Mouse (Mus musculus) forebrain, embryonic 16.5 days (tissue): Measurements from ENCODE around the gene Slc38a4. TPM values are rescaled to one million over a fixed set of nuclear protein-coding genes. Genes with fewer than 3 reads are reported as not detected.

Experiments
- ATAC-seq: fragments of 200-750 bp; cut with Nextera tagmentation; 2 replicates; pipeline ENCODE4 v1.8.0; 2017; ENCODE audit warnings: mild to moderate bottlenecking, moderate library complexity
- H3K27ac ChIP-seq: fragments of 300-500 bp; sonication (generic); 2 replicates; pipeline ENCODE4 v1.5.1; 2014; ENCODE audit warnings: low read length, control low read depth
- H3K27me3 ChIP-seq: fragments of 300-500 bp; sonication (generic); replicated peaks from 2 replicates; pipeline ENCODE4 v1.6.1; 2014; ENCODE audit warnings: low read length; ENCODE audit not compliant: control insufficient read depth, insufficient read depth
- H3K36me3 ChIP-seq: fragments of 300-500 bp; sonication (generic); 2 replicates; pipeline ENCODE4 v1.6.1; 2014; ENCODE audit not compliant: control insufficient read depth, insufficient read depth
- H3K4me1 ChIP-seq: fragments of 300-500 bp; sonication (generic); replicated peaks from 2 replicates; pipeline ENCODE4 v1.6.1; 2014; ENCODE audit warnings: low read length; ENCODE audit not compliant: control insufficient read depth, insufficient read depth
- H3K4me2 ChIP-seq: fragments of 300-500 bp; sonication (generic); 2 replicates; pipeline ENCODE4 v1.6.1; 2014; ENCODE audit warnings: mild to moderate bottlenecking, low read length, control low read depth
- H3K4me3 ChIP-seq: fragments of 300-500 bp; sonication (generic); replicated peaks from 2 replicates; pipeline ENCODE4 v1.5.1; 2014; ENCODE audit warnings: mild to moderate bottlenecking, low read length, control low read depth
- H3K9ac ChIP-seq: fragments of 300-500 bp; sonication (generic); replicated peaks from 2 replicates; pipeline ENCODE4 v1.6.1; 2014; ENCODE audit warnings: low read depth, low read length, control low read depth
- H3K9me3 ChIP-seq: fragments of 300-500 bp; sonication (generic); 2 replicates; pipeline ENCODE4 v1.6.1; 2016; ENCODE audit warnings: low read length; ENCODE audit not compliant: control insufficient read depth
- WGBS: fragments of 180-500 bp; shearing (Covaris S2); extraction: QIAGEN DNeasy Blood & Tissue Kit; methylation state at CpG from one replicate; pipeline ENCODE4 v1.1.7; 2014; 5-methylcytosine and 5-hydroxymethylcytosine counted together
- polyA plus RNA-seq: library from polyadenylated mRNA; unstranded; fragments of >200 nt; fragmentation: Nextera tagmentation; extraction: Ambion mirVana; gene quantifications from 2 replicates; pipeline ENCODE4 v1.2.1, GENCODE M21; 2015

The Slc38a4 gene
- polyA plus RNA-seq, 1 experiment from 2014 or later = 3.7 TPM

- no peak for ATAC-seq
- Histone ChIP-seq H3K4me1 (no peaks in the 10 kb centered on the region), H3K27me3 (no peaks in the 10 kb centered on the region), H3K36me3 (no peaks in the 10 kb centered on the region), H3K4me2 (no peak overlapping the region), H3K9ac (no peak overlapping the region), H3K27ac (no peak overlapping the region), H3K4me3 (no peak overlapping the region), H3K9me3 (no peaks in the 10 kb centered on the region)
- 64% methylated on average over 7 of the region's 7 CpGs for WGBS
Measured at GRCm38 (mm10) chr15:97042001-97042491, 13.7 kb downstream of the Slc38a4 start.

GRCm38 (mm10) chr15:97041182-97041581 lies 14.6 kb downstream of the Slc38a4 start:
- no peak overlapping the region for H3K9ac ChIP-seq
- no peak for ATAC-seq
- no peaks in the 10 kb centered on the region for H3K27me3 ChIP-seq
- 88% methylated on average over 9 of the region's 9 CpGs for WGBS
- no peak overlapping the region for H3K4me3 ChIP-seq
- H3K9me3 ChIP-seq = no peaks in the 10 kb centered on the region
- no peaks in the 10 kb centered on the region for H3K4me1 ChIP-seq
- H3K36me3 ChIP-seq = no peaks in the 10 kb centered on the region
- H3K27ac ChIP-seq = no peak overlapping the region
- no peak overlapping the region for H3K4me2 ChIP-seq

- Histone ChIP-seq H3K9me3 (no peaks in the 10 kb centered on the region), H3K36me3 (no peaks in the 10 kb centered on the region), H3K4me3 (no peak overlapping the region), H3K4me2 (no peak overlapping the region), H3K27me3 (no peaks in the 10 kb centered on the region), H3K9ac (no peak overlapping the region), H3K4me1 (no peaks in the 10 kb centered on the region), H3K27ac (no peak overlapping the region)
- 96% methylated on average over 8 of the region's 8 CpGs for WGBS
- ATAC-seq = no peak
Measured at GRCm38 (mm10) chr15:97037710-97038109, 18.0 kb downstream of the Slc38a4 start.

- H3K4me3 ChIP-seq = no peak overlapping the region
- no peaks in the 10 kb centered on the region for H3K9me3 ChIP-seq
- no peaks in the 10 kb centered on the region for H3K4me1 ChIP-seq
- H3K4me2 ChIP-seq = no peak overlapping the region
- no peak overlapping the region for H3K27ac ChIP-seq
- ATAC-seq = no peak
- H3K27me3 ChIP-seq = no peaks in the 10 kb centered on the region
- H3K36me3 ChIP-seq = no peaks in the 10 kb centered on the region
- 91% methylated on average over 6 of the region's 6 CpGs for WGBS
- no peak overlapping the region for H3K9ac ChIP-seq
Measured at GRCm38 (mm10) chr15:97035892-97036291, 19.9 kb downstream of the Slc38a4 start.

GRCm38 (mm10) chr15:97033485-97033991 lies 22.2 kb downstream of the Slc38a4 start:
- WGBS = 60% methylated on average over 9 of the region's 9 CpGs
- no peak overlapping the region for H3K27ac ChIP-seq
- ATAC-seq = no peak

GRCm38 (mm10) chr15:97031886-97032285 lies 23.9 kb downstream of the Slc38a4 start:
- H3K9ac ChIP-seq = no peak overlapping the region
- H3K4me3 ChIP-seq = no peak overlapping the region
- no peaks in the 10 kb centered on the region for H3K9me3 ChIP-seq
- H3K36me3 ChIP-seq = no peaks in the 10 kb centered on the region
- H3K27me3 ChIP-seq = no peaks in the 10 kb centered on the region
- 94% methylated on average over 5 of the region's 5 CpGs for WGBS
- no peak overlapping the region for H3K4me2 ChIP-seq
- no peaks in the 10 kb centered on the region for H3K4me1 ChIP-seq
- no peak overlapping the region for H3K27ac ChIP-seq
- ATAC-seq = no peak

More at GRCm38 (mm10) chr15:97033485-97033991, 22.2 kb downstream of the Slc38a4 start:
- Histone ChIP-seq H3K4me1 (no peaks in the 10 kb centered on the region), H3K36me3 (no peaks in the 10 kb centered on the region), H3K9ac (no peak overlapping the region), H3K27me3 (no peaks in the 10 kb centered on the region), H3K9me3 (no peaks in the 10 kb centered on the region), H3K4me3 (no peak overlapping the region), H3K4me2 (no peak overlapping the region)

- H3K27ac ChIP-seq = no peak overlapping the region
- no peaks in the 10 kb centered on the region for H3K9me3 ChIP-seq
- WGBS = 95% methylated on average over 10 of the region's 10 CpGs
- H3K4me2 ChIP-seq = no peak overlapping the region
- H3K9ac ChIP-seq = no peak overlapping the region
- ATAC-seq = no peak
- no peaks in the 10 kb centered on the region for H3K36me3 ChIP-seq
- no peaks in the 10 kb centered on the region for H3K4me1 ChIP-seq
- no peaks in the 10 kb centered on the region for H3K27me3 ChIP-seq
- no peak overlapping the region for H3K4me3 ChIP-seq
Measured at GRCm38 (mm10) chr15:97030984-97031492, 24.7 kb downstream of the Slc38a4 start.

- Histone ChIP-seq H3K9ac (no peak overlapping the region), H3K4me2 (no peak overlapping the region), H3K4me3 (no peak overlapping the region), H3K36me3 (no peaks in the 10 kb centered on the region), H3K4me1 (no peaks in the 10 kb centered on the region), H3K9me3 (no peaks in the 10 kb centered on the region), H3K27ac (no peak overlapping the region), H3K27me3 (no peaks in the 10 kb centered on the region)
- no peak for ATAC-seq
- 81% methylated on average over 4 of the region's 4 CpGs for whole genome bisulfite sequencing
Measured at GRCm38 (mm10) chr15:97030136-97030535, 25.6 kb downstream of the Slc38a4 start.

- Histone ChIP-seq H3K9me3 (no peaks in the 10 kb centered on the region), H3K27ac (no peak overlapping the region), H3K36me3 (no peaks in the 10 kb centered on the region), H3K4me2 (no peak overlapping the region), H3K4me1 (no peaks in the 10 kb centered on the region), H3K9ac (no peak overlapping the region), H3K4me3 (no peak overlapping the region), H3K27me3 (no peaks in the 10 kb centered on the region)
- no peak for ATAC-seq
- WGBS = 80% methylated on average over 9 of the region's 9 CpGs
Measured at GRCm38 (mm10) chr15:97029064-97029791, 26.5 kb downstream of the Slc38a4 start.
